Mouse (Mus musculus) left cerebral cortex, adult 18-20 months (tissue): Measurements from ENCODE around the gene BC051019. TPM values are rescaled to one million over a fixed set of nuclear protein-coding genes. Genes with fewer than 3 reads are reported as not detected.

Source experiments
- DNase-seq, 2 experiments: peaks; one replicate each; pipeline ENCODE4 v3.0.0; 2021 to 2022; ENCODE audit warnings: low spot score in 2 of 2, mixed read lengths in 1 of 2
- long read RNA-seq, 2 experiments: library from polyadenylated mRNA; stranded (forward); transcript quantifications; one replicate each; pipeline ENCODE4 v2.0.0; 2021
- total RNA-seq, 2 experiments: library from RNA; stranded (reverse); gene quantifications; 2 replicates each; pipeline ENCODE4 v1.2.3; 2021

BC051019 gene
- not detected for total RNA-seq
- long read RNA-seq, experiment 1 = 0 reads
- long read RNA-seq, experiment 2 = 0 reads

DNA sequence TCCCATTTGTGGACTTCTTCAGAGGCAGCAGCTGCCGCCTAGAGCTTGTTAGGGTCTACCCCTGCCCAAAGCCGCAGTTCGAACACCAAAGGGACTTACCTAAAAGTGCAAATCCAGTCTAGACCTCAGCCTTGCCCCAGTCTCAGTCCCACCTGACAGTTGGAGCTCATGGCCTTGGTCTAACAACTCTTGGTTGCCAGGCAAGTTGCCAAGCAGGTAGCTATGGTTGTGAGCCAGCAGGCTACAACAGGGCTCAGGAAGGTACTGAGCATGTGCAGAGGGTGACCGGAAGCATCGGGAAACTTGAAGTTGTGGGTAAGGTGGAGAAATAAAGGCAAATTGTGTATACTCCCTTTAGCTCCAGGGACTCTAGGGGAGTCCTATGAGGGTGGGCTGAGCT lies at the start of gene BC051019:
Gene BC051019 (minus strand): TSS at position 154 of the 400 bp plus-strand sequence.
- DNase-seq = no peak

DNA sequence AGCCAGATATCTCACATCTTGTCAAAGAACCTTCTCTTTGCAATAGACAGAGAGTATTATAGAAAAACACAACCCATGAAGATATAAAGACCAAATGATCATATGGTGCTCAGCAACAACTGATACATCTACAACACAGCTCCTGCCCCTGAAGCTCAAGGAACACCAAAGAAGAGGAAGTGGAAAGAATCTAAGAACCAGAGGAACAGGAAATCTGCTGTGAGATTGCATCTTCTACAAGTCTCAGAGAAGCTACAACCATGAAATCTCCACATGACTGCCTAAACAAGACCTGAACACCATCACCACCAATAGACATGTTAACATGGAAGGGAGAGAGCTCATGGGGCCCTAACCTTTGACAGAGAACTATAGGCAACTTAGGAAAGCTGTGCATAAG lies 48.6 kb upstream of the BC051019 start:
- no peak for DNase-seq

DNA sequence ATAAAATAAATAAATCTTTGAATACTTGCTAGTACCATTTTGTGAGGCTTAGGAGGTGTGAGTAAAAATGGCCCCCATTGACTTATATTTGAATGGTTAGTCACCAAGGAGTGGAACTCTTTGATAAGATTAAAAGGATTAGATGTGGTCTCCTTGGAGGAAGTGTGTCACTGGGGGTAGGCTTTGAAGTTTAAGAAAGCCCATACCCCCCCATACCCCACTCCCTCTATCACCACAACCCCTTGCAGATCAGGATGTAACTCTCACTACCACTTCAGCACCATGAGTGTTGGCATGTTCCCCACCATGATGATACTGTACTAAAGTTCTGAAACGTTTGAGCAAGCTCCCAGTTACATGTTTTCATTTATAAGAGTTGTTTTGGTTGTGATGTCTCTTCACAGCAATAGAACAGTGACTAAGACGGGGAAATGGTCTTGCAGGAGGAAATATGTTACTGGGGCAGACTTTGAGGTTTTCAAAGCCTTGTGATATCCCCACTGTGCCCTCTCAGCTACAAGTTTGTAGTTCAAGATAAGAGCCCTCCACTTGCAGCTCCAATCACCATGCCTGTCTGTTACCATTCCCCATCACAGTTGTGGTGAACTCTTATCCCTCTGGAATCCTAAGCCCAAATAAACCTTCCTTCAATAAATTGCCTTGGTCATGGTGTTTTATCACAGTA lies 45.2 kb upstream of the BC051019 start:
- DNase-seq = no peak

DNA sequence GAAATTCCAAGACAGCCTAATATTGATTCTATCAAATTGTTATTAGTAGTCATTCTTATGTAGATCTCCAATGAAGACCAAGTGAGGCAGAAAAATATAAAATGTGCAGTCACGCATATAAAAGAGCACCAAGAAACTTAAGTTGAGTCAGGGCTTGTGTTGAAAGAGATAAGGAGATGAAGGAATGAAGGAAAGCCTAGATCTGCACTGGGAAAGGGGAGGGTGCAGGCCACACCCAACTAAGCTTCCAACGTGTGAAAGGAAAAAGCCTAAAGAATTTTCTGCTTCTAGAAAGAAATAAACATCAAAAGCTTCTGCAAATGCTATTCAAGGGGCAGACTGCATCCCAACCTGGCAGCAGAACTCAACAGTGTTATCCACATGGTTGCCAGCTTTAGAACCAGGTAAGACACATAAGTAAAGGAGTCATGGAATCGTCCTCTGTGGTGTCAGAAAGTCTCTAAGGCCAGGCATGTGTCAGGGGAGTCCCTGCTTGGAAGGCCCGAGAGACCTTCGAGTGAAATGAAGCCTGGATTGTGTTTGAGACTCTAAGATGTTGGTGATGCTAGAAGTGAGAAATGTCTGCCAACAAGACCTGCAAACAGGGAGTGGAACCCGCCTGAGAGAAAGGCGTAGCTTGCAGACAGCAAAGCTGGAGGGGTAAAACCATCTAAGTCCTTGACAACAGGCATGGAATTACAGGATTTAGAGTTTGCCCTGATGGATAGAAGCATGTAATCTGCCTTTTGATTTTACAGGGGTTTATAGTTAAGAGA lies 44.1 kb upstream of the BC051019 start:
- no peak for DNase-seq

DNA sequence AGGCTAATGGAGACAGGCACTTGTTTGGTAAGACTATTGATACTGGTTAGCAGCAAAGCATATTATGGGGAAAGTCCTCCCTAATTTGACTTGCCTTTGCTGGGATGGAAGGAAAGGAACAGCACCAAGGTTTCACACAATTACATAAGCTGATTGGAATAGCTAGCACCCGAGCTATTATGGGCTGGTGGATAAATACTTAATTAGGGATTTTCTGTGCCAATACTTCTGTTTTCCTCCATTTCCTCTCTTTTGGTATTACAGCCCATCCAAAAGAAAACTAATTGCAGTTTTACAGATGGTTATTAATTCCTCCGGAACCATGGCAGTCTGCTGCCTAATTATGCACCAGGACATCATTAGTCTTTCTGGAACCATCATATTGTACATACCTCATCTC lies 40.4 kb upstream of the BC051019 start:
- DNase-seq = no peak

DNA sequence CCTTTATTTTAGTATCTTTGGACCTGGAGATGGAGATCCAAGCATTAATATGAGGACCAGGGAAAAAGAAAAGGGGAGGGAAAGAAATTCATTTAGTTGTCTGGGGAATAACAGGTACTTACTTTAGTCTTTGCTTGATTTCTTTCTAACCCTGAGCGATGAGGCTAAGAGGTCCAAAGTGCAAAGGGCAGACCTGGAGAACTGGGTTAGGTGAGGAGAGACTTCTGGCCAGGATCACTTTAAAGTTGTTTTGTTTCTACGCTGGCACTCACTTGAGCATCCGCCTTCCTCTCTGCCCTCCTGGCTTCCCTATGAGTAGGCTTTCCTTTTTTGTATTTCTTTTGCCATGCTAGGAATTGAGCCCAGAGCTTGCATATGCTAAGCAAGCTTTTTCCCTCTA lies 32.6 kb upstream of the BC051019 start:
- DNase-seq = no peak

DNA sequence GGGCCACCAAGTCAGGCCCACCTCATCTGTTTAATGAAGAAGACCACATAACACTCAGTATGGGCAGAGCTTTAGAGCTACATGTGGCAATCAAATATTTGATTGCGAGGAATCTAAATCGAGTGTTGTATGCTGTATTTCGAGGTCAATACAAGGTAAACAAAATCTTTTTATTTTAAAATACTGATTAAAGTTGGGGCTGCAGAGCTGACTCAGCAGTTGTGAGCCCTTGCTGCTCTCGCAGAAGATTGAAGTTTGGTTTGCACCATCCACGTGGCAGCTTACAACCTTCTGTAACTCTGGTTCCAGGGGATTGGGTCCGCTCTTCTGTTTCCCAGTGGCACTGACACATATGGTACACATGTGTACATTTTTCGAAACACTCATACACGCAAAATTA lies 30.4 kb upstream of the BC051019 start:
- no peak for DNase-seq

DNA sequence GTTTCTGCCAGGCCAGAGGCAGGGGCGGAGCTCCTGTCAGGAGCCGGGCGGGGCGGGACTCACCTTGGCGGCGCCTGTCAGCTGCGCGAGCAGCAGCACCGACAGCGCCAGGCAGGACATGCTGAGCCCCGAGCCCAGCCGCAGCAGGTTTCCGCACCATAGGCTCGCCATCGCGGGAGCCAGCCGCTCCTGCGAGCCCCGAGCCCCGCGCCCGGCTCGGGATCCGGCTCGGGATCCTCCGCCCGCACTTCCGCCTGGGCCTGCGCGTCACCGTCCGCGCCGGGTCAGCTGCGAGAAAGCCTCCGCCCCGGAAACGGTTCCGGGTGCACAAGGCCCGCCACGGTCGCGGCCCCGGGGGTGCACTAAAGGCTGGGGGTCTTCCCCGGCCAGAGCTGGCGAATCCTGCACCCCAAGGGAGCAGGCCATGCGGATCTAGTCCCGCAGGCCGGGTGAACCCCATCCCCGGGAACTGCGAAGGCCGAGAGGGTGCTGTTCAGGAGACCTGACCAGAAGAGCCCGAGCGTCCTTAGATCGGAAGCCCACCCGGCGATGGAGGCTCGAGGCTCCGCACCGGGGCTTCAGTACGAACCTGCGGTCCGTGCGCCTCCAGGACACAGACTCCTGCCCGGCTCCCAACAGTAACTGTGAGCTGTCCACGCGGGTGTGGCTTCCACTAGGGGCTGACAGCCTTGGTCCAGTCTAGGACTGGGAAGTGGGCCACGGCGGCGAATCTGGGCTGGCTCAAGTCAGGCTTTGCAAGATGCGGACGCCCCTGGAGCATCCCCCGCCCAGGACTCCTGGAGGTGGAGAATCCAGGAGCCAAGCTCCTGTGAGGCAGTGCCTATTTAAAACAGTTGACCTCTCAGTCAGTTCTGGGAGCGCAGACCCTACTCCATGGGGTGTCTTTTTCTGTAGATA lies 28.6 kb upstream of the BC051019 start, which contains the start of gene Tmem9b:
Gene Tmem9b (minus strand): TSS at position 868 of the 918 bp plus-strand sequence.
- DNase-seq = peak; percentile 75 to 89

DNA sequence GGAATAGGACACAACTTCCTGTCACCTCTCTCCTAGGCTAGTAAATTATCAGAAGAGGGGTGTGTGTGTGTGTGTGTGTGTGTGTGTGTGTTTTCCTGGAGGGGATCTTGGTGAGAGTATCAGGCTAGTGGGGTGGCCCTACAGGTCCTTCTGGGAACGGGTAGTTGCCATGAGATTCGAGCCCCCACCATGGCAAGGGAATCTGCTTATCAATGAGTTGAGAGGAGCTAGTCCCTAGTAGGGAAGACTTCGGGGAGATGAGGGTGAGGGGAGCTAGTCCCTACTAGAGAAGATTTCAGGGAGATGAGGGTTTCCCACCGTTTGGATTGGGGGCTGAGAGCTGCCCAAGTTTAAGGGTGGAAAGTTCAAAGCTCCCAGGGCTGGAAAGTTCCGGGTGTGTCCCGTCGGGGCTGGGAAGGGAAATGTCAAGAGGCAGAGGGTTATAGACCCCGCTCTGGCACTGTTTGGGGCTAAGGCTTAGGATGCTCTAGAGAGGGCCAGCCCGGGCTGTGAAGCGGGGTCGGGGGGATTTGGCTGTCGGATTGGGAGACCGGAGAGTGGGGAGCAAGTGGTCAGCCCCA lies 27.9 kb upstream of the BC051019 start:
- no peak for DNase-seq

DNA sequence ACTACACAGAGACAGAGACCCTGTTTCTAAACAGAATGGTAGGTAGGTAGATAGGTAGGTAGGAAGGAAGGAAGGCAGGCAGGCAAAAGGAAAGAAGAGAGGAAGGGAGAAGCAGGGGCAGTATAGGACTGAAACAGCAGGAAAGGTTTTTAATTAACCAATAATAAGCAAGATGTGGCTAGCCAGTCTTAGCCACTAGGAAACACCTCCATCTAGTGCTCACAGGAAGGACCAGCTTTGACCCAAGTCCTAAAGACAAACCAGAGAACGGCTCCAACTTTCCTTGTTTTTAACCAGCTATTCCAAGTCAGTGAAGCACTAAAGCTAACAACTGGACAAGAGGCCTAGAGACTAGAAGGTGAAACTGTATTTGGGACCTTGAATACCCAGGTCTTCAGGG lies 24.1 kb upstream of the BC051019 start:
- no peak for DNase-seq

DNA sequence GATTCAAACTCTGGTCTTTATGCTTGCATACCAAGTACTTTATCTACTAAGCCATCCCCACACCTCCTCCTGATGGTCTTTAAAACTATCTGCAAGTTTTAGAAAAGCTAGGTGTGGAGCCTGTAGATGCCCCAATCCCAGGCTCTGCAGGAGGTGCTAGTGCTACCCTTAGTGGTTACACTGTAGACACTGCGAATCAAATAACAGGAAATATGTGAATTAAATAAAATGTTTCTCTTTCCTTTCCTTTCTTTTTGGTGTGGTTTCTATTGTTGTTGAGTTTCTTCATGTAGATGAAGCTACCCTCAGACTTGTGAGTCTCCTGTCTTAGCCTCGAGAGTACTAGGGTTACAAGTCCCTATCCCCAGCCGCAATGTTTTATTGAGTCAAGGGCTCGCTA lies 18.1 kb upstream of the BC051019 start:
- DNase-seq = no peak

DNA sequence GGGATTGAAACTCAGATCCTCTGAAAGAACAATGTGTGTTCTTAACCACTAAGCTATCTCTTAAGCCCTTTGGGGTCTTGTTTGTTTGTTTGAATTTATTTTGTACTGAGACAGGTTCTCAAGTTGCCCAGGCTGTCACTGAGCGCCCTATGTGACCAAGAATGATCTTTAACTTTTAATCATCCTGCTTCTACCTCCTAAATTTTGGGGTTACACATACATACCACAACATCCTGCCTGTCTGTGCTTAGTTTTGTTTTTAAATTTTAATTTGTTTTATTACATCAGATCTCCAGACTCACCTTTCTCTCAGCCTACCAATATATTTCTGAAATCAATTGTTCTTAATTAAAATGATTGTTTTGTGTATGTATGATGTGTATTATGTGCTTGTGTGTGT lies 17.4 kb upstream of the BC051019 start:
- DNase-seq = no peak

DNA sequence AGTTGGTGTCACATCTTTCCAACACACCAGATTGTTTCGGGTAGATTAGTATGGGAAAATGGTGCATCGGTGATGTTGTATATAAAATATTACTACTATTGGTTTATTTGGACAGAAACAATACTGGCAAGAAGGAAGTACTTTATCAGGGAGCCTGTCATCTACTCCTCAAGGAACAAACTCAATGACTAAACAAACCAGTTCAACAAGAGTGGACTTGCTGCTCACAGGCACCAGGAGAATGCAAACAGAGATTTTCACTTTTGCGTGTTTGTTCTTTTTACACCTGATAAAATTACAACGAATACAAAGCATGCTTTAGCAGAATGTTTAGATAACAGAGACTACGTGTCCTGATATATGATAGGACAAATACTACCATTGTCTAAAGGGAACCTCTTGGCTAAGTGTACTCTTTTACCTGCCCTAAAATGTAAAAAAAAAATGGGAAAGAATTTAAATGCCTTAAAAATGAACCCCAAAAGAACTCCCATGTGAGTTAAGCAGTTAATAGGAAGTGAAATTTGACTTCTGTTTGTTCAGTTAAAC lies 16.2 kb upstream of the BC051019 start:
- DNase-seq = no peak

DNA sequence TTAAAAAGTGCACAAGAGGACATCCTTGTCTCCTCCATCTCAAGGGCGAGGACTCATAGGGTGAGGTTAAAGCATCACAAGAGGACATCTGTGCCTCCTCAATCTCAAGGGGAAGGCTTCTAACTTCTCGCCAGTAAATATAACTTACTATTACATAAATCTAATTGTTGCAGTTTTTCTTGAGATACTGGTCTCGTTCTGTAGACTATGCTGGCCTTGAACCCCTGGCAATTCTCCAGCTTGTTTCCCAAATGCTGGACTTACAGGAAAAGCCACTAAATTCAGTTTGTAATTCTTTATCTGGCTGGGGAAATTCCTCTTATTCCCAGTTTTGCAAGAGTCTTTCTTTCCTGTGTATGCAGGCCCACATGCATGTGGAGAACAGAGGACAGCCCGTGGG lies 11.2 kb upstream of the BC051019 start:
- no peak for DNase-seq

DNA sequence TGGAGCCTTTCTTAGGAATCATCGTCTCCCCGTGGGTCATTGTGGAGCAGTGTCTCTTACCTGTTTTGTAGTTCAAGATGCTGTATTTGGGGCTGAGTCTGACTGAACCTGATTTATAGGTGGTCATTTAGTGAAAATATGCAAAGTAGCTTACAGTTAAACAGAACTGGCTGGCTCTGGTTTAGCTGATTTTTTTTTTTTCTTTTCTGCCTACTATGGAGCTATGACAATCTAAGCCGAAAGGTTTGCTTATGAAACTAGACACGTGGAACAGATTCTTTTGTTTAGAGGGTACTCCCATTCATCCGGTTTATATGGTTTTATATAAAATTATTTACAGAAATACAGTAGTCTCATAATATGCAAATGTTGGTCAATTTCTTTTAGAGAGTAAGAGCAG lies 8.0 kb upstream of the BC051019 start, which contains the start of gene Ascl3:
Gene Ascl3 (minus strand): TSS at position 101 of the 400 bp plus-strand sequence.
- no peak for DNase-seq

DNA sequence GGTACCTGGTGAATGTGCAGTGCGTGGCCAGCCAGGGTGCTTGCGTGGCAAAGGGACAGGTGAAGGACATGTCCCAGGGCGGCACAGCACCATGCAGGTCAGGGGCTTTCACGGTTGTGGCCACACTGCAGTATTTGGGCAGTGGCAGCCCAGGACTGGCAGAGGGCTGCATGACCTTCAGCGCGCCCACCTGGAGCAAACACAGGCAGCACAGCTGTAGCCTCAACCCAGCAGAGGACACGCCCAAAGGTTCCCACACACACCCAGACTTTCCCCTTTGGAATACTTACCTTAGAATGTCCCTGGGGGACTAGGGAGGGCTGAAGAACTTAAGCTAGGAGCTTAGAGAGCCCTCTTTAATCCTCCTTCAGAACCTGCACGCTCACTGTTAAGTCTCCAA lies 536 bp downstream of the BC051019 start:
- no peak for DNase-seq

DNA sequence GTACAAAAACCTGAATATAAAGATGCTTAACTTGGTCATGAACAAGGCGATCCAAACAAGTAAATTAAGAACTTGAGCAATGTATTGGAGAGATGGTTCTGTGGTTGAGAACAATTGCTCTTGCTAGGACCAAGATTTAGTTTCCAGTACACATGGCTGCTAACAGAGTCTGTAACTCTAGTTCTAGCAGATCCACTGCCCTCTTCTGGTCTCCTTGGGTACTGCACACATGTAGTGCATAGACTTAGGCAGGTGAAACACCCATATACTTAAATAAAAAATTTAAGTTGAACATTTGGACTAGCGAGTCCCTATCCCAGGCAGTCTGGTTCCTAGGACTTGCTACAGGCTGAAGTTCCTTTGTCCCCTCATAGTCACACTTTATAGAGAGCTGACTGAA lies 1.0 kb downstream of the BC051019 start:
- no peak for DNase-seq

DNA sequence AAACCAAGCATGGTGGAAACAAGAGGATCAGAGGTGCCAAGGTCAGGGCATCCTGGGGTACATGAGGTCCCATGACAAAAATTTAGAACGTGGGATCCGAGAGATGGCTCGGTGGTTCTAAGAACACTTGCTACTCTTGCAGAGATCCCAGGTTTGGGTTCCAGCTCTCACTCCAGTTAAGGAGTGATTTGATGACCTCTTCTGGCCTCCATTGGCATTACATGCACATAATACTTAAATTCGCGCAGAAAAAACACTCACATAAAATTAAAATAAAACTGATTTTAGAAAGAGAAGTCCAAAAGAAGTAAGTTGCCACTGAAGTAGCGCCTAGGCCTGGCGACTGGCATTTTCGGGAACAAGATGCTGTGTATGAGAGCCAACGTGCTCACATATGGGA lies 4.4 kb downstream of the BC051019 start:
- DNase-seq = peak; percentile 27 to 51

DNA sequence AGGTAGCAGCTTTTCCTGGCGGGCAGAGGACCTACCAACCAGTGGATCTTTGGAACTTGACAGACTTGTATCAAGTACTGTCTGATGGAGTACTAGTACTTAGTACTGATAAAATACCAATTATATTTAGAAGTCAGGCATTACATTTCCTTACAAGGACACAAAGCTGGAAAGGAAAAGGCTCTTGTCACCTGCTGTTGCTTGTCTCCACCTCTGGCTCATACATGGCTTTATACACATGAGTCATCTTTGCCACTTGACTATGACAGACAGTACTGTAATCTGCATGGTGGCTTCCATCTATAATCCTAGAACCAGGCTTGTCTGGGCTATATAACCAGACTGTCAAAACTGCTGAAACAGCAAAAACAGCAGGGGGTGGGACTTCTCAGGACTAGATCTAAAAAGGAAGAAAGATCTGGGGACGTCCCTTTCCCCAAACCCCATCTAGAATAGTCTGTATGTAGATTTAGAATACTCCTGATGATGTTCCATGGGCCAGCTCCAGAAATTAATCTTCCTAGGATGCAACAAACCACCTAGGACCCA lies 10.1 kb downstream of the BC051019 start:
- no peak for DNase-seq

DNA sequence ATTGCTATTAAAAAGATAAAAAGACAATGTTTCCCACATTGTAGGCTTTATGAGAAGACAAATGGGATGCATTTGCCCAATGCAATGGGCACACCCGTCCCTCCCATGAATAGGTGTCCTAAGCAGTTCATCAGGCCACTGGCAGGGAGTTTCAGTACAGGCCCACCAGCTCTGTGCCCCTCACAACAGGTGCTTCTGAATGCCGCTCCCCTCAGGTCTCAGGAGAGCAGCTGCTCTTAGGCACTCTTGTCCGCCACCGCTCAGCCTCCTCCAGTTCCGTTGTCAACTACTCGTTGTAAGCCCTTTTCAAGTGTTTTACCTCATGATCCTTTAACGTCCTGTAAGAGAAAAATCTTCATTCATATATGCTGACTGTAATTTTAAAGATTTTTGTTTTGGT lies 11.5 kb downstream of the BC051019 start:
- no peak for DNase-seq

DNA sequence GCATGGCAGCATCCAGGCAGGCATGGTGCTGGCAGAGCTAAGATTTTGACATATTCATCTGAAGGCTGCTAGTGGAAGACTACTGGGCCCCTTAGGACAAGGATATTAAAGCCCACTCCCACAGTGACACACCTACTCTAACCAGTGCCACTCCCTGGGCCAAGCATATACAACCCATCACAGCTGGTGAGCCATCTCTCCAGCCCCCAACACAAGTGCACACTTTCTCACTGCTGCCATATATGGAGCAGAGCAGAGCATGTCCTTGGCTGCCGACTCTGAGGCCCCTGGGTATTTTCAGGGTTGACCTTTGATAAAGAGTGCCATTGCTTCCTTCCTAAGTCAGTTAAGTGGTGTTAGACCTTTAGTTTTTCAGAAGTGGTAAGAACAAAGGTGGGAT lies 13.6 kb downstream of the BC051019 start:
- DNase-seq = no peak
